Mouse (Mus musculus) liver, adult 2 months (tissue): Measurements from ENCODE around the gene Abi1. TPM values are rescaled to one million over a fixed set of nuclear protein-coding genes. Genes with fewer than 3 reads are reported as not detected.

Experiments
- DNase-seq: peaks from one replicate; pipeline ENCODE4 v3.0.0-alpha.2; 2011; ENCODE audit warnings: low read depth, low spot score; ENCODE audit errors: extremely low read depth
- H3K27ac ChIP-seq: fragments of 200-500 bp; replicated peaks from 2 replicates; pipeline ENCODE4 v1.5.1; 2012; ENCODE audit warnings: low read depth, mild to moderate bottlenecking, control low read depth, inconsistent platforms, low read length; ENCODE audit not compliant: insufficient read depth
- H3K27me3 ChIP-seq: fragments of 200-500 bp; 2 replicates; pipeline ENCODE4 v1.6.1; 2012; ENCODE audit warnings: mild to moderate bottlenecking, moderate library complexity, low read length, inconsistent platforms; ENCODE audit not compliant: control insufficient read depth, insufficient read depth
- H3K36me3 ChIP-seq: fragments of 200-500 bp; 2 replicates; pipeline ENCODE4 v1.6.1; 2012; ENCODE audit warnings: low read length, inconsistent platforms; ENCODE audit not compliant: control insufficient read depth, insufficient read depth
- H3K4me1 ChIP-seq: fragments of 200-500 bp; 2 replicates; pipeline ENCODE4 v1.6.1; 2011; ENCODE audit warnings: low read length; ENCODE audit not compliant: control insufficient read depth, insufficient read depth
- H3K4me3 ChIP-seq: fragments of 200-500 bp; 2 replicates; pipeline ENCODE4 v1.5.1; 2011; ENCODE audit warnings: low read depth, mild to moderate bottlenecking, control low read depth, low read length, moderate library complexity; ENCODE audit not compliant: insufficient read depth
- H3K79me2 ChIP-seq: fragments of 200-500 bp; 2 replicates; pipeline ENCODE4 v1.6.1; 2012; ENCODE audit warnings: inconsistent platforms, mild to moderate bottlenecking, low read length, moderate library complexity; ENCODE audit not compliant: control insufficient read depth, insufficient read depth
- H3K9ac ChIP-seq: fragments of 200-500 bp; 2 replicates; pipeline ENCODE4 v1.6.1; 2012; ENCODE audit warnings: low read depth, mild to moderate bottlenecking, control low read depth, inconsistent platforms, low read length
- CTCF ChIP-seq: fragments of 200-500 bp; IDR thresholded peaks from 2 replicates; pipeline ENCODE4 v1.5.1; 2011; ENCODE audit warnings: low read depth, low read length, control low read depth
- POLR2A ChIP-seq: fragments of 200-500 bp; IDR thresholded peaks from 2 replicates; pipeline ENCODE4 v1.6.1; 2011; ENCODE audit warnings: low read length, control low read depth; ENCODE audit not compliant: insufficient read depth; ENCODE audit errors: extremely low read depth
- WGBS: fragments of 180-500 bp; shearing (Covaris S2); methylation state at CpG from one replicate; pipeline ENCODE4 v1.1.7; 2018; 5-methylcytosine and 5-hydroxymethylcytosine counted together
- polyA plus RNA-seq: library from polyadenylated mRNA; depleted of rRNA; stranded (reverse); fragments of >200 nt; gene quantifications from 2 replicates; pipeline ENCODE4 v1.2.3, GENCODE M21; 2012
- total RNA-seq: library from RNA; depleted of rRNA; stranded (reverse); fragments of >200 nt; gene quantifications from 2 replicates; pipeline ENCODE4 v1.2.3, GENCODE M21; 2014

Gene Abi1
- total and polyA plus RNA-seq, 2 experiments = 35.6 to 53.9 TPM

DNA sequence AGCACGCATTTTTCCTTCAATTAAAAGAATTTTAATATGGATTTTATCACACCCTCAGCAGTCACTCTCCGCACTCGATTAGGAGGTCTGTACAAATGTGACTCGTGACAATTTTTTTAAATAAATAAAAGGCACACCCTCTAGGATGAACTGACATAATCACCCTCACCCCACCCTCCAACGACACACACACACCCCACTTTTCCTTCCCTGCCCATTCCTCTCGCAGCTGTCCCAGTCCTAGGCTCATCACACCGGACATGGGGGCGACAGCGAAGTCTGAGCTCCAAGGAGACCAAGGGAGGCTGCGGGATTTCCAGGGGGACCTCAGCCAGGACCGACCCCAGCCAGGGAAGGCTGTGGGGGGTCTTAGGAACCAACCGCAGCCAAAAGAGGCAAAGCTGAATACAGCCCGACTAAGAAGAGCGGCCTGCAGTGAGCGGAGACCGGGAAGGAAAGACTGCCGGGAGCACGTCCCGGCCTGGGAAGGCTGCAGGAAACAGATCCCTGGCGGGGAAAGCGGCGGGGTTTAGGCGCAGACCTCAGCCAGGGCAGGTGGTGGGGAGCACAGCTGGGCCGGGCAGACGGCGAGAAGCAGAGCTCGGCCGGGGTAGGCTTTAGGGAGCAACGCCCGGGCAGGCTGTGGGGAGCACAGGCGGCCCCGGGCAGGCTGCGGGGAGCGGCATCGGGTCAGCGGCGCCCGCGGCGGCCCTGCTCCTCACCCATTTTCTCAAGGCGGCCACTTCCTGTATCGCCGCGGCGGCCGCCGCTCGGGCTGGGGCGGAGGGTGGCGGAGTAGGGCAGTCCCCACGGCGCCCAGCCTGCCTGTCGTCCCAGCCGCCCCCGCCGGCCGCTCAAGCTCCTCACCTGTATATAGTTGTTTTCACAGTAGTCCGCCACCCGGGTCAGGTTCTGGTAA lies 700 bp downstream of the Abi1 start:
- Histone ChIP-seq H3K27ac (peak overlapping the region; percentile 92), H3K36me3 (no peaks in the 10 kb centered on the region), H3K27me3 (no peaks in the 10 kb centered on the region), H3K9ac (peak overlapping the region; percentile 94), H3K4me3 (peak overlapping the region; percentile 95), H3K79me2 (peaks cover 24% of the 10 kb centered on the region), H3K4me1 (peaks cover 17% of the 10 kb centered on the region)
- under 1% methylated on average over 58 of the region's 59 CpGs for WGBS
- no peak for TF ChIP-seq POLR2A
- no peak for TF ChIP-seq CTCF
- peak; percentile 30 for DNase-seq

DNA sequence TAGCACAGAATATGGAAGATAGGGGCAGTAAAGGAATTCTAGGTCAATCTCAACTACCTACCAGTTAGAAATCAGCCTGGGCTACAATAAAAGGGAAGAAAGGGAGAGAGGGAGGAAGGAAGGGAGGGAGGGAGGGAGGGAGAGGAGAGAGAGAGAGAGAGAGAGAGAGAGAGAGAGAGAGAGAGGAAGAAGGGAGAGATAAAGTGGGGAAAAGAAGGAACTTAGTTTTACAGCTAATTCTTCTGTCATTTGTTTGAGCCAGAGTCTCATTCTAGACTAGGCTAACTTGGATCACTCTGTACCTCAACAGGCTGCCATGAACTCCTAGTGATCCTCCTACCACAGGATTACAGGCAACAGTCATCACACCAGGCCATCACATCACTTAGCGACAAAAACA lies 4.6 kb downstream of the Abi1 start:
- no peak overlapping the region for H3K9ac ChIP-seq
- no peak for DNase-seq
- H3K4me1 ChIP-seq = peaks cover 22% of the 10 kb centered on the region
- no peak overlapping the region for H3K27ac ChIP-seq
- TF ChIP-seq POLR2A (no peak), CTCF (no peak)
- peaks cover 43% of the 10 kb centered on the region for H3K79me2 ChIP-seq
- H3K36me3 ChIP-seq = no peaks in the 10 kb centered on the region; the same call in 1 of the 2 replicates
- no peak overlapping the region for H3K4me3 ChIP-seq
- 91% methylated on average over 1 of the region's 1 CpGs for WGBS
- H3K27me3 ChIP-seq = no peaks in the 10 kb centered on the region

DNA sequence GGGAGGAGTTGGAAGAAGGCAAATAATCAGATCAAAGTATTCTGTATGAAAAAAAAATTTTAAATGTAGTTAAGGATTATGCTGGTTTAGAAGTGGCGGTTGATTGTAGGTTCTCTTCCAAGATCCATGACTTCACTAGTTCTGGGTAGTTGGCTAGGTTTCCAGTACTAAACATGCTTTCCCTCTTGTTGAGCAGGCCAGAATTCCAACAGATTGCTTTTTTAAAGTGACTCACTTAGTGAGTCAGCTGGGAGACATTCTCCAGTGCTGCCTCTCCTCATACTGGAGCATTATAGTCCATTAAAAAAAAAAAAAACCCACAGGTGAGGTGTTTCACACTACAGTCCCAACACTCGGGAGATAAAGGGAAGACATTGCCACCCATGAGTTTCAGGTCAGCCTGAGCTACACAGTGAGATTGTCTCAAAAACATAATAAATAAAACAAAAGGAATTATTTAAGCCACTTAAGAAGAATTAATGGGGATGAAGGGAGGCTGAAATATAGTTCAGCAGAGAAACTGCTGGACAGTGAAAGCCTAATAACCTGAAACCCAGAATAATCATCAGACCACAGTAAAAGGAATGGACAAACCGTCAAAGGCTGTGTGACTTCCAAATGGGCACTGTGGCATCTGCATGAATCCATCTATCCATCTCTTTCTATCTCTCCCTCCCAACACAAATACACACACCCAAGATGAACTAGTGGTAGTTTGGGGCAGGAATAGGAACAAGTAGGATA lies 5.2 kb downstream of the Abi1 start:
- Histone ChIP-seq H3K4me1 (peaks cover 22% of the 10 kb centered on the region), H3K27me3 (no peaks in the 10 kb centered on the region), H3K4me3 (no peak overlapping the region), H3K9ac (no peak overlapping the region), H3K36me3 (no peaks in the 10 kb centered on the region; the same call in 1 of the 2 replicates), H3K27ac (no peak overlapping the region), H3K79me2 (peaks cover 44% of the 10 kb centered on the region)
- DNase-seq = no peak
- TF ChIP-seq POLR2A (no peak), CTCF (no peak)
- 73% methylated on average over 3 of the region's 3 CpGs for WGBS

DNA sequence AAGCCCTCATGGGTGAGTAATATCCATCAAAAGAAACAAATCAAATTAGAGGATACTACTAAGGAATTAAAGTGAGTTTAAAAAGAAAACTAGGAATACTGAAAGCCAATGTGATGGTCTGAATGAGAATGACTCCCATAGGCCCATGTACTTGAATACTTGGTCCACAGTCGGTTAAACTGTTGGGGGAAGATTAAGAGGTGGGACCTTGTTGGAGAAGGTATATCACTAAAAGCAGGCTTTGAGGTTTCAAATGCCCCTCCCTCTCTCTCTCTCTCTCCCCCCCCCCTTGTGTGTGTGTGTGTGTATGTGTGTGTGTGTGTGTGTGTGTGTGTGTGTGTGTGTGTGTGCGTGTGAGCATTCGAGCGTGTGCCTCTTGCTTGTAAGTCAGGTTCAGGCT lies 9.4 kb downstream of the Abi1 start:
- no peak overlapping the region for H3K9ac ChIP-seq
- DNase-seq = no peak
- WGBS = 97% methylated on average over 4 of the region's 4 CpGs
- H3K4me3 ChIP-seq = no peak overlapping the region
- H3K27ac ChIP-seq = no peak overlapping the region
- TF ChIP-seq POLR2A = no peak
- no peak for TF ChIP-seq CTCF
- H3K36me3 ChIP-seq = no peaks in the 10 kb centered on the region; the same call in 1 of the 2 replicates
- peaks cover 13% of the 10 kb centered on the region for H3K4me1 ChIP-seq
- peaks cover 44% of the 10 kb centered on the region for H3K79me2 ChIP-seq
- H3K27me3 ChIP-seq = no peaks in the 10 kb centered on the region

DNA sequence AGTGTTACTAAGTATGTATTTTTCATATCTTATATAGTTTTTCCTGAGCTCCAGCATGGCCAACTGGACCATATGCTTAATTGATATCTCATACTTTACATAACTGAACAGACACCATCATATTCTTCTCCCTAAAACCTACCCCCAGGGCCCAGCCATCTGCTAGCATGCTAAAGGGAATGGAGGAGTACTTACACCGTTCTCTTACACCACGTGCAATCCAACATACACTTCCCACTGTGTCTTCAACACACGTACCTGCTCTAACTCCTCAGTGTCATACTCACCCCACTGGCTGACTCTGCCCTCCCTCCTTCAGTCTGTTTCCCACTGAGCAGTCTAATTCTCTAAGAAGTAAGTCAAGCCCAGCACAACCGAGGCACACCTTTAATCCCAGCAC lies 11.2 kb downstream of the Abi1 start:
- 96% methylated on average over 4 of the region's 4 CpGs for WGBS

More for the DNA sequence above, 11.2 kb downstream of the Abi1 start:
- Histone ChIP-seq H3K9ac (no peak overlapping the region), H3K4me1 (peaks cover 11% of the 10 kb centered on the region), H3K27me3 (no peaks in the 10 kb centered on the region), H3K27ac (no peak overlapping the region), H3K79me2 (peaks cover 45% of the 10 kb centered on the region), H3K36me3 (no peaks in the 10 kb centered on the region; the same call in 1 of the 2 replicates), H3K4me3 (no peak overlapping the region)
- no peak for DNase-seq
- TF ChIP-seq POLR2A = no peak
- TF ChIP-seq CTCF = no peak
